Mouse (Mus musculus): ENCODE data around the gene Thap12. TPM values are rescaled to one million over a fixed set of nuclear protein-coding genes. Genes with fewer than 3 reads are reported as not detected.

The Thap12 gene
- polyA plus RNA-seq, 1 experiment from 2014 or later: 53.6 TPM

GRCm38 (mm10) chr7:98672241-98672955, 30.5 kb upstream of the Thap12 start:
- ATAC-seq (ENCODE audit: low FRiP score) (no peak), DNase-seq (ENCODE audit: low spot score) (no peak)
- Histone ChIP-seq H3K9ac (no peak overlapping the region; the same call in 1 of the 2 replicates), H3K27ac (no peak overlapping the region), H3K9me3 (ENCODE audit: control insufficient read depth, low read length) (no peaks in the 10 kb centered on the region), H3K4me3 (replicated peaks; ENCODE audit: low read length) (no peak overlapping the region), H3K27me3 (ENCODE audit: control insufficient read depth, insufficient read depth, low read length) (no peaks in the 10 kb centered on the region), H3K4me1 (replicated peaks; ENCODE audit: control insufficient read depth, insufficient read depth, low read length) (no peaks in the 10 kb centered on the region), H3K36me3 (replicated peaks; ENCODE audit: control insufficient read depth, insufficient read depth) (no peaks in the 10 kb centered on the region), H3K4me2 (replicated peaks) (no peak overlapping the region)
- WGBS: 61% methylated on average over 11 of the region's 11 CpGs

DNA sequence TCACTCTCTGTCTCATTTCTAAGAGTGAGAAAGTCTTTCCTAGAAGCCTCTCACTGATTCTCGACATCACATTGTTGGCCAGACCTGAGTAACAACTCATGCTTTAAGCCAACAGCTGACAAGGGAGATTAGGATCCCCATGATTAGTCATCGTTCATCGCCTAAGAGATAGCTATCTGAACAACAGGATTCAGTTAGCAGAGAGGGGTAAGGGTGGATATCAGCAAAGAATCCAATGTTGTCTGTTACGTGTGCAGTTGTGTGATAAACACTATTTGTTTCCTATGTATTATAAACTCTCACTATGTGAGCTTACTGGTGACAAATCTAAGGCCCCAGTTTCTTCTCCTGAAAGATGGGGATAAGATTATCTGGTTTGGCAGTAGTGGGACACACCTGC, 28.6 kb upstream of the Thap12 start:
- no peak overlapping the region for H3K27ac ChIP-seq
- H3K9me3 ChIP-seq (ENCODE audit: control insufficient read depth, low read length): no peaks in the 10 kb centered on the region
- WGBS: 84% methylated on average over 4 of the region's 4 CpGs
- H3K4me1 ChIP-seq (replicated peaks; ENCODE audit: control insufficient read depth, insufficient read depth, low read length): no peaks in the 10 kb centered on the region; the same call in 1 of the 2 replicates
- H3K4me2 ChIP-seq (replicated peaks): no peak overlapping the region
- no peaks in the 10 kb centered on the region for H3K36me3 ChIP-seq (replicated peaks; ENCODE audit: control insufficient read depth, insufficient read depth)
- ATAC-seq (ENCODE audit: low FRiP score): no peak
- no peak for DNase-seq (ENCODE audit: low spot score)
- H3K4me3 ChIP-seq (replicated peaks; ENCODE audit: low read length): no peak overlapping the region
- no peak overlapping the region for H3K9ac ChIP-seq
- H3K27me3 ChIP-seq (ENCODE audit: control insufficient read depth, insufficient read depth, low read length): no peaks in the 10 kb centered on the region

DNA sequence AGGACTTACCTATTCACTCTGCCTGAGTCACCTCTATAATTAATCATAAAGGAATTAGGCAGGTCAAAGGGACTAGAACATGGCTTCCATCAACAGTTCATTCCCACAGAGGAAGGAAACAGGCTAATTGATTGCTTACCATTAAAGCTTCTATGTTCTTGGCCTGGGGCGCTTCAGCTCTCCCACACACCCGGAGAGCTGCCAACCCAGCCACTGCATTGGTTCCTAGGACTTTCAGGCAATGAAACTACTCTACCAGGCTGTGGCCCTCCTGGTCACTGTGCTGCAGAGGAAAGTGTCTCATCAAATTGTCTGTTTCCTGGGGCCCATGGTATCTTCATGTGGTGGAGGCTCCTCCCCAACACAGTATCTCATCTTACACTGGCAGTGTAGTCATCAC, 25.4 kb upstream of the Thap12 start:
- H3K4me3 ChIP-seq (replicated peaks; ENCODE audit: low read length): no peak overlapping the region

DNA sequence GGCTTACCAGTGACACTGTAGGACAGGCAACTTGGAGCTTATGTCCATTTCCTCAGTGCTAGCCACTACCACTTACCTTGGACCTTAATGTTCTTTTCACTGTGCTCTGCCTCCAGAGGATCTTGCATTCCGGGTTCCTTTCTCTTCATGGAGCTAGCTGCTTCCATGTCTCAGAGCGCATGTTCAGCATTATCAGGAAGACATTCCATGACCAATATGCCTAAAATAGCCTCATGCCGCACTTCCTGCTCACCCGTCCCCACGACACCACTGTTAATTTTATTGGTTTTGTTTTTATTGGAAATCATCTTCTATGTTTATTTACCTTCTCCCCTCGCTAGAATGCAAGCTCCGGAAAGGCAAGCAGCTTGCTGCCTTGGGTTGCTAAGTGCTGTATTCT, 24.5 kb upstream of the Thap12 start:
- H3K27ac ChIP-seq: no peak overlapping the region
- no peak for DNase-seq (ENCODE audit: low spot score)
- peak overlapping the region; percentile 9 for H3K4me2 ChIP-seq (replicated peaks)

More for the DNA sequence above, 25.4 kb upstream of the Thap12 start:
- no peak for DNase-seq (ENCODE audit: low spot score)
- 89% methylated on average over 2 of the region's 2 CpGs for WGBS
- Histone ChIP-seq H3K9me3 (ENCODE audit: control insufficient read depth, low read length) (no peaks in the 10 kb centered on the region), H3K9ac (no peak overlapping the region), H3K27ac (no peak overlapping the region), H3K36me3 (replicated peaks; ENCODE audit: control insufficient read depth, insufficient read depth) (no peaks in the 10 kb centered on the region), H3K4me2 (replicated peaks) (no peak overlapping the region), H3K27me3 (ENCODE audit: control insufficient read depth, insufficient read depth, low read length) (no peaks in the 10 kb centered on the region), H3K4me1 (replicated peaks; ENCODE audit: control insufficient read depth, insufficient read depth, low read length) (no peaks in the 10 kb centered on the region; the same call in 1 of the 2 replicates)
- ATAC-seq (ENCODE audit: low FRiP score): no peak

DNA sequence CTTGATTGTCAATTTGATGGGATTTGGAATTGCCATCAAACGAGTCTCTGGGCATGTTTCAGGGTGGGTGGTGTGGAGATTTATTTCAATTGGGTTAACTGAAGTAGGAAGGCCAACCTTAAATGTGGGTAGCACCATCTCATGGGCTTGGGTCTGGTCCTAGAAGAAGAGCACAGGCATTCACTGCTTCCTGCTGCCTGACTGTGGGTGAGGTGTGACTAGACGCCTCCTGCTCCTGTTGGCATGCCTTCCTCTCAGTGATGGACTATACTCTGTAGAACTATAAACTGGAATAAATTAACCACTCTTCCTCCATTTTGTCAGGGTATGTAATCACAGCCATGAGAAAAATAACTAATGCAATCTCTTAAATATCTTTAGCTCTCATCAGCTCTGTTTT, 22.2 kb upstream of the Thap12 start:
- no peak overlapping the region for H3K27ac ChIP-seq
- no peaks in the 10 kb centered on the region for H3K9me3 ChIP-seq (ENCODE audit: control insufficient read depth, low read length)
- 63% methylated on average over 2 of the region's 2 CpGs for WGBS
- no peak overlapping the region for H3K4me3 ChIP-seq (replicated peaks; ENCODE audit: low read length)
- no peaks in the 10 kb centered on the region for H3K27me3 ChIP-seq (ENCODE audit: control insufficient read depth, insufficient read depth, low read length)
- H3K9ac ChIP-seq: no peak overlapping the region
- no peaks in the 10 kb centered on the region; the same call in 1 of the 2 replicates for H3K4me1 ChIP-seq (replicated peaks; ENCODE audit: control insufficient read depth, insufficient read depth, low read length)
- DNase-seq (ENCODE audit: low spot score): no peak
- no peak overlapping the region for H3K4me2 ChIP-seq (replicated peaks)
- H3K36me3 ChIP-seq (replicated peaks; ENCODE audit: control insufficient read depth, insufficient read depth): no peaks in the 10 kb centered on the region
- ATAC-seq (ENCODE audit: low FRiP score): no peak

More for the DNA sequence above, 24.5 kb upstream of the Thap12 start:
- Histone ChIP-seq H3K36me3 (replicated peaks; ENCODE audit: control insufficient read depth, insufficient read depth) (no peaks in the 10 kb centered on the region), H3K4me1 (replicated peaks; ENCODE audit: control insufficient read depth, insufficient read depth, low read length) (no peaks in the 10 kb centered on the region; the same call in 1 of the 2 replicates), H3K4me3 (replicated peaks; ENCODE audit: low read length) (no peak overlapping the region), H3K9me3 (ENCODE audit: control insufficient read depth, low read length) (no peaks in the 10 kb centered on the region), H3K27me3 (ENCODE audit: control insufficient read depth, insufficient read depth, low read length) (no peaks in the 10 kb centered on the region), H3K9ac (no peak overlapping the region)
- 71% methylated on average over 7 of the region's 7 CpGs for WGBS
- ATAC-seq (ENCODE audit: low FRiP score): no peak

- Histone ChIP-seq H3K9me3 (ENCODE audit: control insufficient read depth, low read length) (no peaks in the 10 kb centered on the region), H3K36me3 (replicated peaks; ENCODE audit: control insufficient read depth, insufficient read depth) (no peaks in the 10 kb centered on the region), H3K4me1 (replicated peaks; ENCODE audit: control insufficient read depth, insufficient read depth, low read length) (no peaks in the 10 kb centered on the region; the same call in 1 of the 2 replicates), H3K27ac (no peak overlapping the region), H3K9ac (no peak overlapping the region), H3K4me2 (replicated peaks) (no peak overlapping the region), H3K4me3 (replicated peaks; ENCODE audit: low read length) (no peak overlapping the region), H3K27me3 (ENCODE audit: control insufficient read depth, insufficient read depth, low read length) (no peaks in the 10 kb centered on the region)
- no peak for DNase-seq (ENCODE audit: low spot score)
- WGBS: 94% methylated on average over 10 of the region's 10 CpGs
- ATAC-seq (ENCODE audit: low FRiP score): no peak
Measured at GRCm38 (mm10) chr7:98682821-98683220, 20.1 kb upstream of the Thap12 start.

GRCm38 (mm10) chr7:98685895-98686294, 17.0 kb upstream of the Thap12 start:
- ATAC-seq (ENCODE audit: low FRiP score): peak; percentile 55; the same call in 1 of the 2 replicates
- Histone ChIP-seq H3K27me3 (ENCODE audit: control insufficient read depth, insufficient read depth, low read length) (no peaks in the 10 kb centered on the region), H3K4me3 (replicated peaks; ENCODE audit: low read length) (no peak overlapping the region), H3K4me2 (replicated peaks) (no peak overlapping the region), H3K9ac (no peak overlapping the region), H3K4me1 (replicated peaks; ENCODE audit: control insufficient read depth, insufficient read depth, low read length) (no peaks in the 10 kb centered on the region), H3K36me3 (replicated peaks; ENCODE audit: control insufficient read depth, insufficient read depth) (no peaks in the 10 kb centered on the region), H3K27ac (no peak overlapping the region), H3K9me3 (ENCODE audit: control insufficient read depth, low read length) (no peaks in the 10 kb centered on the region)
- 52% methylated on average over 13 of the region's 13 CpGs for WGBS
- no peak for DNase-seq (ENCODE audit: low spot score)

- no peak for ATAC-seq (ENCODE audit: low FRiP score)
Measured at GRCm38 (mm10) chr7:98690126-98690525, 12.8 kb upstream of the Thap12 start.

GRCm38 (mm10) chr7:98690831-98691230, 12.1 kb upstream of the Thap12 start:
- Histone ChIP-seq H3K27me3 (ENCODE audit: control insufficient read depth, insufficient read depth, low read length) (no peaks in the 10 kb centered on the region), H3K4me3 (replicated peaks; ENCODE audit: low read length) (no peak overlapping the region), H3K36me3 (replicated peaks; ENCODE audit: control insufficient read depth, insufficient read depth) (no peaks in the 10 kb centered on the region), H3K27ac (no peak overlapping the region), H3K9ac (no peak overlapping the region), H3K4me2 (replicated peaks) (no peak overlapping the region), H3K4me1 (replicated peaks; ENCODE audit: control insufficient read depth, insufficient read depth, low read length) (no peaks in the 10 kb centered on the region), H3K9me3 (ENCODE audit: control insufficient read depth, low read length) (no peaks in the 10 kb centered on the region)
- DNase-seq (ENCODE audit: low spot score) (no peak), ATAC-seq (ENCODE audit: low FRiP score) (no peak)
- 22% methylated on average over 3 of the region's 3 CpGs for WGBS

More at GRCm38 (mm10) chr7:98690126-98690525, 12.8 kb upstream of the Thap12 start:
- no peaks in the 10 kb centered on the region for H3K36me3 ChIP-seq (replicated peaks; ENCODE audit: control insufficient read depth, insufficient read depth)
- no peaks in the 10 kb centered on the region for H3K27me3 ChIP-seq (ENCODE audit: control insufficient read depth, insufficient read depth, low read length)
- 84% methylated on average over 1 of the region's 1 CpGs for WGBS
- H3K4me3 ChIP-seq (replicated peaks; ENCODE audit: low read length): no peak overlapping the region
- H3K9me3 ChIP-seq (ENCODE audit: control insufficient read depth, low read length): no peaks in the 10 kb centered on the region
- no peaks in the 10 kb centered on the region for H3K4me1 ChIP-seq (replicated peaks; ENCODE audit: control insufficient read depth, insufficient read depth, low read length)
- H3K27ac ChIP-seq: no peak overlapping the region
- no peak for DNase-seq (ENCODE audit: low spot score)
- no peak overlapping the region for H3K9ac ChIP-seq
- H3K4me2 ChIP-seq (replicated peaks): no peak overlapping the region

Measured in hindbrain, embryonic 14.5 days (tissue).